Mouse (Mus musculus) R1 (cell line): ENCODE results near the gene Zc3hc1.
A peak's percentile ranks its signal among the peaks of the same experiment; 100 is the strongest.

ENCODE experiments used
- DNase-seq: peaks from one replicate; pipeline ENCODE4 v3.0.0-alpha.2; 2018; ENCODE audit warnings: low read depth, low spot score

Zc3hc1 gene

GRCm38 (mm10) chr6:30372627-30373369, 18.0 kb downstream of the Zc3hc1 start:
- no peak for DNase-seq

- DNase-seq = no peak
Observed at GRCm38 (mm10) chr6:30369291-30369690, 21.5 kb downstream of the Zc3hc1 start.

DNA sequence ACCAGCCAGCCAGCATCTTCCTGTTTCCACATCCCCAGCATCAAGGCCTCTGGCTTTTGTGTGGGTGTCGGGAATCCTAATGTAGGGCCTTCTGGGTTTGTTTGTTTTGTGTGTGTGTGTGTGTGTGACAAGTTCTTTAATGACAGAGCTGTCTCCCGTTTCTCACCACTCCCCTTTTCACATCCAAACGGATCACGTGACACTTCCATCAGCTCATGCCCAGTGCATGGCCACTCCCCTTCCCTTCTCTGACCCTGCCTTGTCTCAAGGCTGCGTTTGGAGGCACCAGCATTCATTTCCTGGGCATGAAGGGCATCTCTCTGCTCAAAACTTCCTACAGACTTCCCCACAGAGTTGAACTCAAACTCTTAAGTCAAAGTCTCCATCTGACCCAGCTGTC, 27.0 kb downstream of the Zc3hc1 start:
- DNase-seq = peak; percentile 52

GRCm38 (mm10) chr6:30359762-30360509, 30.9 kb downstream of the Zc3hc1 start:
- DNase-seq = no peak

DNA sequence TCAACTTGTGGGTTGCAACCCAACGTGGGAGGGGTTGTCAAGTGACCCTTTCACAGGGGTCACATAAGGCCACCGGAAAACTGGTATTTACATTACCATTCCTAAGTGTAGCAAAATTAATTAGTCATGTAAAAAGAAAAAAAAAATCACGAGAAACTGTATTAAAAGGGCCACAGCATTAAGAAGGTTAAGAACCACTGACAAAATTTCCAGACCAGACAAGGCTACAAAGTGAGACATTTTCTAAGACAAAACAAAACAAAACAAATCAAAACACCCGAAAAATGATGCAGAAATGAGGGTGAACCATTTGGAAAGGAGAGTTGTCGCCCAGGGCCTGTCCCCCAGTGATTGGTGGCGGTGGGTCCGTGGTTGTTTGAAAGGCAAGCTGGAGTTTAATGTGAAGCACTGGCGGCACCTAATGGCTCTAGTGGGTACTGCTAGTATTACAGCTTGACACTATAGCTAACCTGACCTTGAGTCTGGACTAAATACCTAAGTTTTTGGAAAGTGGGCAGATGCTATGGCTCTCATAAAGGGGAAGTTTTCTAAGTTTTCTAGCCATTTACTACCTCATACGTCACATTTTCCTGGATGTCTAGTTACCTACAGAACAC, 33.2 kb downstream of the Zc3hc1 start:
- peak; percentile 86 for DNase-seq

DNA sequence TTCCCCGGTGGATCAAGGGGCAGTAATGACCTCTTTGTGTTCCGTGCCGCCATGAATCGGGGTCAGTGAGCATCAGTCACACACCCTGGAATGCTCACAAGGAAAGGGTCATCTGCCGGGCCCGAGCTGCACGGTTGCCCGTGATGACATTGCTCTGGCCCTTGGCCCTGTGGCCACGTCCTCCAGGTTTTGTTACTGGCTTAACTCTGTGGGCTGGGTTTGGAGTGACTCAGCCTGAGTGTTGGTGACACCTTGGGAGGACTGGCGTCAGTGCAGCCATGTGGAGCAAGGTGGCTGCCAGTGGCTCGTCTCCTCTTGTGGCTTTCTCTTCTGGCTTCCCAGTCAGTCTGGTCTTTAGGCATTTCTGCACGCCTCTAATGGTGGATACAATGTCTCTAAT, 34.1 kb downstream of the Zc3hc1 start:
- no peak for DNase-seq

DNA sequence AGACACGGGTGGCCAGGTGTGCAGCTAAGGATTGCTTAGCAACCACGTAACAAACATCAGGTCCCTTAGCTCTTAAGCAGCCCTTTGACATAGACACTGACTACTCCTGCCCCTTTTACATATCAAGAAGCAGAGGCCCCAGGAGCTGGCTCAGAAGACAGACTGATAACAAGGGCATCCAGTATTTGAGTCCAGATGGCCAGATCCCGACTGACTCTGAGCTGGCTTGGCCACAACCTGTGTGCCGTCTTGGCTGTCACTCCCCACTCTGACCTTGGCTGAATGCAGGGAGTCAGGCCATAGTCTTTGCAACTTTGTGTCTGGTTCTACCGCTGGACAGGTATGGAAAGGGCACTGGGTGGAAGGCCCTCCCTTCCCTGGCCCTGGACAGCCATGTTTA, 34.7 kb downstream of the Zc3hc1 start:
- DNase-seq = no peak

DNA sequence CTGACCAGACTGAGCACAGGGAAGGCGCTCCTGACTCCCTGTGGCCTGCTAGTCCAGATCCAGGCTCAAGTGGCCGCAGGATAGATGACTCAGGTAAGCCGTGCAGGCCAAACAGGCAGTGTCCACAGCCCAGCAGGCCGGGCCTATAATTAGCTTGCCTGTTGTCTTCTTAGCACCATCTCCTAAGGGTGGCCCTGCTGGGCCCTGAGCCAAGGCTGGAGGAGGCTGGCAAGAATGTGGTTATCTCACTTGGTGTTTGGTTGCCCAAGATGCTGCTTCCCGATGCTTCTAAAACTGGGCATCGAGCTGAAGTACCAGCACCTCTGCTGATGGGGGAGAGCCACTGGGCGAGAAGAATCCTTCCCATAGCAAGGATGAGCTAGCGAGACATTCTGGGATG, 35.1 kb downstream of the Zc3hc1 start:
- DNase-seq = no peak

- DNase-seq = no peak
Observed at GRCm38 (mm10) chr6:30354760-30355159, 36.1 kb downstream of the Zc3hc1 start.

- no peak for DNase-seq
Observed at GRCm38 (mm10) chr6:30353661-30354060, 37.2 kb downstream of the Zc3hc1 start.

- no peak for DNase-seq
Observed at GRCm38 (mm10) chr6:30352762-30353161, 38.1 kb downstream of the Zc3hc1 start.

- DNase-seq = no peak
Observed at GRCm38 (mm10) chr6:30351290-30351689, 39.5 kb downstream of the Zc3hc1 start.

- no peak for DNase-seq
Observed at GRCm38 (mm10) chr6:30347288-30347801, 43.5 kb downstream of the Zc3hc1 start.

DNA sequence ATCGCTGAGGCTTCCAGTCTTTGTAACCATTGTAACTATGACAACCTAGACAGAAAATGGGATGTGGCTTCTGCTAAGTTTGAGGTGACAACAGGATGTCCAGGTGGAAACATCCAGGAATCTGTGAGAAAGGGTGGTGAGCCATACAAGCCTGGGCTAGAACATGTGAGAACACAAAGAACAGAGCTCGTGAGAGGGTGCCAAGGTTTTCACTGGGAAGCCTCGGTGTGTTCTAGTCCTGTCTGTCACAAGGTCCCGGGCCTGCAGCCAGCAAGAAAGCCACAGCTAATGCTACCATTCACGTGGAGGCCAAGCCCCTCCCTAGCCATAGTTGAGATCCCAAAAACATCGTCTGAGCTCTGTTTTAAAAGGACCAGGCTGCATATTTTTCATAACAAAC, 44.1 kb downstream of the Zc3hc1 start:
- no peak for DNase-seq

DNA sequence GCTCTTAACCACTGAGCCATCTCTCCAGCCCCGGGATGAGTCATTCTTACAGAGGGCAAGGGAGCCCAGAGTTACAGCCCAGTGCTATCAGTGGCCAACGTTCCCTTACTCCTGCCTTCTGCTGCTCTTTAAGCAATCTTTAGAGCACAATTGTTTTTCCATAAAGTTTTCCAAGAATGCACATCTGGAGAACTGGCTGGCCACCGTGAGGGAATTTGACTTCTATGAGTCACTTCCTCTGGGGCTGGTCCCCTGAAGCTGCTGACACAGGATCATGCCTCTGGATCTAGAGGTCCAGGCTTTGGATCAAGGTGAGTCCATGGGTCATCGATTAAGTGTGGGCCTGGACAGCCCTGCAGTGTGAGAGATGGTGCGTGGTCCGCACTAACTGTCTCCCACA, 46.8 kb downstream of the Zc3hc1 start:
- DNase-seq = no peak

- no peak for DNase-seq
Observed at GRCm38 (mm10) chr6:30340231-30340873, 50.5 kb downstream of the Zc3hc1 start.

GRCm38 (mm10) chr6:30336912-30337311, 53.9 kb downstream of the Zc3hc1 start:
- peak; percentile 45 for DNase-seq

DNA sequence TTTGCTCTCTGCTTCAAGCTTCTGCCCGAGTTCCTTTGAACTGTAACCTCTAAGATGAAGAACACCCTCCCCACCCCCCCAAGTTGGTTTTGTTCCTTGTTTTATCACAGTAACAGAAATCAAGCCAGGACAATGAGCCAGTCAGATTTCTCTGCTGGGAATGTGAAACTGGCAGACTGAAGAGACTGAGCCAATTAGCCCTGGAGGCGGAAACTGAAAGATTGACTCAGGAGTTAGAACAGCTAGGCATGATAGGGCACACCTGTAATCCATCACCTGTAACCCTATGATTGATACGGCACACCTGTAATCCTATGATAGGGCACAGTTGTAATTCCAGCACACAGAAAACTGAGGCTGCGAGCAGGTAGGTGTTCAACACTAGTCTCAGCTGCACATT, 58.6 kb downstream of the Zc3hc1 start:
- no peak for DNase-seq

DNA sequence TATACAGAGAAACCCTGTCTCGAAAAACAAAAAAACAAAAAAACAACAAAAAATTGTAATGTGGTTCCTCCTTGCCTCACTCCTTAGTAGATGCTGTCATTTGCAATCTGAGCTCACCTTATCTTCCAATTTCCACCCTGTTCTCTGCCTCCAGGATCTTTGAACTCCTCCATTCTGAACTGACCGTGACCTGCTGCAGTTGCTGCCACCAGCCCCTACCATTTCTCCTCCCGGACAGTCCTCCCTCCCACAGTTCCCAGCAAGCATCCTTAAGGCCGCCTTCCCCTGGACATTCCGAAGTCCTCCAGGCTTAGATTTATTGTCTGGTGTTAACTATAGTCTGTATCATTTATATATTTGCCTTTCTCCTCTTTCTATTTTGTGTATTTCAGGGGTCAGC, 60.1 kb downstream of the Zc3hc1 start:
- no peak for DNase-seq

- DNase-seq = no peak
Observed at GRCm38 (mm10) chr6:30325932-30326501, 64.8 kb downstream of the Zc3hc1 start.

DNA sequence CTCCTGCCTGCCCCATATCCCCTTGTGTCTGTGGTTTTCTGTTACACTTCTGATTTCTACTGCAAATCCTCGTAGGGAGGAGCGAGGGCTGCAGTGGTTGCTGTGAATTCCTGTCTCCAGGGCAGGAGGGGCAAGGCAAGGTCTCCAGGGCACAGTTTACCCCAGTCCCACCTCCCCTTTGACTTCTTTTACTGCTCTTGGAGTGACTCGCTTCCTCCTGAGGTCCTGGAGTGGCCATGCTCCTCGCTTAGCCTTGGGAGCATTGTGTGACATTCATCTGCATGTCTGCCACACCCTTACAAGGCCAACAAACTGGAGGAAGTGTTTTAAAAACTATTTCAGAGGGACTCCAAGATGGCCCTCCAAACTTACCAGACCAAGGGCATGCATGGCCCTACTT, 69.8 kb downstream of the Zc3hc1 start:
- peak; percentile 65 for DNase-seq

GRCm38 (mm10) chr6:30319216-30319615, 71.6 kb downstream of the Zc3hc1 start:
- DNase-seq = no peak
